Mouse (Mus musculus) neural tube, embryonic 13.5 days (tissue): ENCODE data around the gene Kcnq1. TPM values are rescaled to one million over a fixed set of nuclear protein-coding genes. Genes with fewer than 3 reads are reported as not detected.

ENCODE experiments used
- ATAC-seq: fragments of 200-750 bp; cut with Nextera tagmentation; 2 replicates; pipeline ENCODE4 v1.8.0; 2017; ENCODE audit warnings: low read depth, mild to moderate bottlenecking, moderate TSS enrichment, moderate library complexity
- H3K27ac ChIP-seq: fragments of 300-500 bp; sonication (generic); replicated peaks from 2 replicates; pipeline ENCODE4 v1.5.1; 2015; ENCODE audit warnings: moderate library complexity, mild to moderate bottlenecking, inconsistent platforms
- H3K27me3 ChIP-seq: fragments of 300-500 bp; sonication (generic); 2 replicates; pipeline ENCODE4 v1.6.1; 2015; ENCODE audit warnings: mild to moderate bottlenecking, inconsistent platforms
- H3K36me3 ChIP-seq: fragments of 300-500 bp; sonication (generic); 2 replicates; pipeline ENCODE4 v1.6.1; 2015; ENCODE audit warnings: mild to moderate bottlenecking, inconsistent platforms
- H3K4me1 ChIP-seq: fragments of 300-500 bp; sonication (generic); replicated peaks from 2 replicates; pipeline ENCODE4 v1.6.1; 2015; ENCODE audit warnings: inconsistent platforms
- H3K4me2 ChIP-seq: fragments of 300-500 bp; sonication (generic); 2 replicates; pipeline ENCODE4 v1.6.1; 2015; ENCODE audit warnings: inconsistent platforms, mild to moderate bottlenecking, moderate library complexity
- H3K4me3 ChIP-seq: fragments of 300-500 bp; sonication (generic); 2 replicates; pipeline ENCODE4 v1.5.1; 2015; ENCODE audit warnings: mild to moderate bottlenecking, inconsistent platforms
- H3K9ac ChIP-seq: fragments of 300-500 bp; sonication (generic); 2 replicates; pipeline ENCODE4 v1.6.1; 2015; ENCODE audit warnings: moderate library complexity, mild to moderate bottlenecking, inconsistent platforms
- H3K9me3 ChIP-seq: fragments of 300-500 bp; sonication (generic); 2 replicates; pipeline ENCODE4 v1.6.1; 2016; ENCODE audit warnings: inconsistent platforms
- WGBS: fragments of 180-500 bp; shearing (Covaris S2); methylation state at CpG from one replicate; pipeline ENCODE4 v1.1.7; 2015; 5-methylcytosine and 5-hydroxymethylcytosine counted together
- polyA plus RNA-seq: library from polyadenylated mRNA; unstranded; fragments of >200 nt; fragmentation: Nextera tagmentation; extraction: Ambion mirVana; gene quantifications from 2 replicates; pipeline ENCODE4 v1.2.1, GENCODE M21; 2015

Gene Kcnq1
- polyA plus RNA-seq, 1 experiment from 2014 or later = 1.3 TPM

- Histone ChIP-seq H3K27me3 (peaks cover 5% of the 10 kb centered on the region; the same call in 1 of the 2 replicates), H3K9me3 (no peaks in the 10 kb centered on the region), H3K9ac (no peak within 1 kb of the TSS), H3K4me3 (no peak within 1 kb of the TSS), H3K4me1 (no peaks in the 10 kb centered on the region), H3K36me3 (no peaks in the 10 kb centered on the region), H3K4me2 (no peak within 1 kb of the TSS), H3K27ac (no peak within 1 kb of the TSS)
- 47% methylated on average over 10 of the region's 10 CpGs for WGBS
- no peak for ATAC-seq
These were observed 11.3 kb upstream of the Kcnq1 start, which contains the start of gene Trpm5 for GRCm38 (mm10) chr7:143094592-143095553. Gene Trpm5 (minus strand): TSS chr7:143094642.

- Histone ChIP-seq H3K27ac (no peak overlapping the region), H3K9ac (no peak overlapping the region), H3K4me1 (no peaks in the 10 kb centered on the region), H3K4me2 (no peak overlapping the region), H3K27me3 (peaks cover 5% of the 10 kb centered on the region; the same call in 1 of the 2 replicates), H3K4me3 (no peak overlapping the region), H3K36me3 (no peaks in the 10 kb centered on the region), H3K9me3 (no peaks in the 10 kb centered on the region)
- WGBS = 43% methylated on average over 1 of the region's 1 CpGs
- no peak for ATAC-seq
These were observed 10.6 kb upstream of the Kcnq1 start for GRCm38 (mm10) chr7:143095554-143095907.

GRCm38 (mm10) chr7:143100759-143101158 lies 5.4 kb upstream of the Kcnq1 start:
- no peaks in the 10 kb centered on the region for H3K9me3 ChIP-seq
- no peaks in the 10 kb centered on the region for H3K4me1 ChIP-seq
- H3K27ac ChIP-seq = no peak overlapping the region
- no peak overlapping the region for H3K4me2 ChIP-seq
- H3K36me3 ChIP-seq = no peaks in the 10 kb centered on the region
- WGBS = 76% methylated on average over 4 of the region's 4 CpGs
- H3K27me3 ChIP-seq = peaks cover 13% of the 10 kb centered on the region
- H3K4me3 ChIP-seq = no peak overlapping the region
- no peak overlapping the region for H3K9ac ChIP-seq
- no peak for ATAC-seq

GRCm38 (mm10) chr7:143105258-143105897 lies 784 bp upstream of the Kcnq1 start:
- WGBS = 72% methylated on average over 11 of the region's 11 CpGs
- Histone ChIP-seq H3K4me2 (no peak overlapping the region), H3K4me3 (no peak overlapping the region), H3K27me3 (peaks cover 57% of the 10 kb centered on the region), H3K9ac (no peak overlapping the region), H3K9me3 (no peaks in the 10 kb centered on the region), H3K36me3 (no peaks in the 10 kb centered on the region), H3K27ac (no peak overlapping the region), H3K4me1 (peaks cover 10% of the 10 kb centered on the region)
- no peak for ATAC-seq

GRCm38 (mm10) chr7:143106672-143107465 lies 707 bp downstream of the Kcnq1 start:
- Histone ChIP-seq H3K4me3 (peak overlapping the region; percentile 26), H3K36me3 (no peaks in the 10 kb centered on the region), H3K4me1 (peaks cover 10% of the 10 kb centered on the region), H3K27me3 (peaks cover 57% of the 10 kb centered on the region), H3K9me3 (no peaks in the 10 kb centered on the region), H3K27ac (no peak overlapping the region), H3K4me2 (peak overlapping the region; percentile 50), H3K9ac (no peak overlapping the region)
- no peak for ATAC-seq
- 8% methylated on average over 53 of the region's 57 CpGs for WGBS

- no peaks in the 10 kb centered on the region for H3K36me3 ChIP-seq
- ATAC-seq = no peak
- H3K4me1 ChIP-seq = peaks cover 10% of the 10 kb centered on the region
- no peak overlapping the region for H3K27ac ChIP-seq
- H3K9ac ChIP-seq = no peak overlapping the region
- no peak overlapping the region for H3K4me2 ChIP-seq
- WGBS = 43% methylated on average over 5 of the region's 5 CpGs
- H3K4me3 ChIP-seq = no peak overlapping the region
- H3K9me3 ChIP-seq = no peaks in the 10 kb centered on the region
- peaks cover 57% of the 10 kb centered on the region for H3K27me3 ChIP-seq
These were observed 2.0 kb downstream of the Kcnq1 start for GRCm38 (mm10) chr7:143108200-143108599.

- Histone ChIP-seq H3K4me2 (0 out of 2 replicates have a peak overlapping the region, but pooled peaks have one; percentile 1), H3K27me3 (peaks cover 57% of the 10 kb centered on the region), H3K9me3 (no peaks in the 10 kb centered on the region), H3K36me3 (no peaks in the 10 kb centered on the region), H3K9ac (no peak overlapping the region), H3K4me3 (no peak overlapping the region), H3K4me1 (peaks cover 10% of the 10 kb centered on the region), H3K27ac (no peak overlapping the region)
- no peak for ATAC-seq
- 31% methylated on average over 3 of the region's 3 CpGs for WGBS
These were observed 3.0 kb downstream of the Kcnq1 start for GRCm38 (mm10) chr7:143108996-143109660.

- 67% methylated on average over 3 of the region's 3 CpGs for WGBS
- ATAC-seq = no peak
- Histone ChIP-seq H3K27ac (no peak overlapping the region), H3K4me2 (0 out of 2 replicates have a peak overlapping the region, but pooled peaks have one; percentile 1), H3K9ac (no peak overlapping the region), H3K4me1 (peaks cover 10% of the 10 kb centered on the region), H3K9me3 (no peaks in the 10 kb centered on the region), H3K36me3 (no peaks in the 10 kb centered on the region), H3K4me3 (no peak overlapping the region), H3K27me3 (peaks cover 55% of the 10 kb centered on the region)
These were observed 3.5 kb downstream of the Kcnq1 start for GRCm38 (mm10) chr7:143109696-143110095.

GRCm38 (mm10) chr7:143110803-143111202 lies 4.6 kb downstream of the Kcnq1 start:
- 57% methylated on average over 1 of the region's 1 CpGs for WGBS
- H3K4me2 ChIP-seq = no peak overlapping the region
- H3K4me3 ChIP-seq = no peak overlapping the region
- H3K27ac ChIP-seq = no peak overlapping the region
- ATAC-seq = no peak
- peaks cover 10% of the 10 kb centered on the region for H3K4me1 ChIP-seq
- peaks cover 3% of the 10 kb centered on the region for H3K9me3 ChIP-seq
- H3K27me3 ChIP-seq = peaks cover 44% of the 10 kb centered on the region
- H3K36me3 ChIP-seq = no peaks in the 10 kb centered on the region
- H3K9ac ChIP-seq = no peak overlapping the region

- Histone ChIP-seq H3K4me3 (no peak overlapping the region), H3K36me3 (no peaks in the 10 kb centered on the region), H3K27ac (no peak overlapping the region), H3K27me3 (peaks cover 35% of the 10 kb centered on the region), H3K9me3 (peaks cover 3% of the 10 kb centered on the region), H3K9ac (no peak overlapping the region), H3K4me1 (peaks cover 10% of the 10 kb centered on the region), H3K4me2 (no peak overlapping the region)
- 64% methylated on average over 4 of the region's 4 CpGs for WGBS
- ATAC-seq = no peak
These were observed 5.6 kb downstream of the Kcnq1 start for GRCm38 (mm10) chr7:143111719-143112118.

- Histone ChIP-seq H3K4me3 (no peak overlapping the region), H3K27ac (no peak overlapping the region), H3K36me3 (no peaks in the 10 kb centered on the region), H3K27me3 (peaks cover 28% of the 10 kb centered on the region), H3K9ac (no peak overlapping the region), H3K4me1 (peaks cover 4% of the 10 kb centered on the region; the same call in 1 of the 2 replicates), H3K4me2 (no peak overlapping the region), H3K9me3 (peaks cover 3% of the 10 kb centered on the region)
- no peak for ATAC-seq
- WGBS = 52% methylated on average over 1 of the region's 1 CpGs
These were observed 6.2 kb downstream of the Kcnq1 start for GRCm38 (mm10) chr7:143112395-143112794.
